Mouse (Mus musculus) spleen, adult 2 months (tissue): ENCODE data around the gene Slit3.

Source experiments
- CTCF ChIP-seq: fragments of 200-500 bp; IDR thresholded peaks from 2 replicates; pipeline ENCODE4 v1.5.1; 2011; ENCODE audit warnings: mild to moderate bottlenecking, inconsistent platforms; ENCODE audit not compliant: insufficient read depth, insufficient read length, insufficient replicate concordance; ENCODE audit errors: extremely low read depth
- POLR2A ChIP-seq: fragments of 200-500 bp; IDR thresholded peaks from 2 replicates; pipeline ENCODE4 v1.6.1; 2011; ENCODE audit warnings: low read depth, low read length, inconsistent platforms

DNA sequence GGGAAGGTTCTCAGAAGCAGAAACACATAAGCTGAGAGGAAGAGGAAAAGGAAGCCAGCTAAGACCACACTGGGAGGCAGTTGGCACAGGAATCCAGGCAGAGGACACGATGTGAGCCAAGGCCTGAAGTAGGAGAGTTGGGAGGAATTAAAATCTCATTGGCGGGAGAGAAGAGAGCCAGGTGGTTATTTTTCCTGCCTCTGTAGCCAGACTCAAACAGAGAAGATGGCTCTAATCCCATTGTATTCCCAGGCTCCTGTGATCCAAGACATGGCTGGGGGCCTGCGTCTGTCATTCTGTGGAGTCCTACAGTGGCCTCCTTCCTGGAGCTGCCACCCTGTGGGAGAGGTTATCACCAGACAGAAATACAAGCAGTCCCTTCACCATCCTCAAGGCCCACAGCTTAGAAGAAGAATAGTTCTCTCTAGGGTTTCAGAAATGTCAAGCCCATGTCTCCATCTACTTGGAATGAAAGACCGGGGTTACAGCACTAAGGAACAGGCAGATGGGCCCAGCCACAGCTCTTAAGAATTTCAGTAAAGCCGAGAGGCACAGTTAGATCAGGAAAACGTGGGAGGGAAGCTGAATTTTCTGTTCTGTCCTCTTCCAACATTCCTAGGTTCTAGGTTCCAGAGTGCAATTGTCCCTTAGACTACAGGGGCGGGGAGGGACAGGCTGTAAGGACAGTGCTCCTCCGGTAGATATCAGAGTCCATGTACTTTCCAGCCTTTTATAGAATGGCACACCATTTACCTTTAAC is 183.4 kb downstream of the Slit3 start:
- TF ChIP-seq CTCF (no peak), POLR2A (no peak)
